Mouse (Mus musculus) intestine, embryonic 16.5 days (tissue): Measurements from ENCODE around the gene Tlcd2. TPM values are rescaled to one million over a fixed set of nuclear protein-coding genes. Genes with fewer than 3 reads are reported as not detected.

Experiments
- ATAC-seq: fragments of 200-750 bp; cut with Nextera tagmentation; 2 replicates; pipeline ENCODE4 v1.8.0; 2017; ENCODE audit warnings: moderate TSS enrichment, moderate library complexity
- H3K27ac ChIP-seq: fragments of 300-500 bp; sonication (generic); 2 replicates; pipeline ENCODE4 v1.5.1; 2014; ENCODE audit warnings: mild to moderate bottlenecking, low read length
- H3K27me3 ChIP-seq: fragments of 300-500 bp; sonication (generic); replicated peaks from 2 replicates; pipeline ENCODE4 v1.6.1; 2014; ENCODE audit warnings: low read length, control low read depth, mixed read lengths; ENCODE audit not compliant: control insufficient read depth, insufficient read depth
- H3K36me3 ChIP-seq: fragments of 300-500 bp; sonication (generic); 2 replicates; pipeline ENCODE4 v1.6.1; 2014; ENCODE audit warnings: low read length, control low read depth; ENCODE audit not compliant: control insufficient read depth, insufficient read depth
- H3K4me1 ChIP-seq: fragments of 300-500 bp; sonication (generic); 2 replicates; pipeline ENCODE4 v1.6.1; 2014; ENCODE audit warnings: low read length, control low read depth, mixed read lengths; ENCODE audit not compliant: control insufficient read depth, insufficient read depth
- H3K4me2 ChIP-seq: fragments of 300-500 bp; sonication (generic); 2 replicates; pipeline ENCODE4 v1.6.1; 2014; ENCODE audit warnings: low read depth, low read length, control low read depth
- H3K4me3 ChIP-seq: fragments of 300-500 bp; sonication (generic); 2 replicates; pipeline ENCODE4 v1.5.1; 2014; ENCODE audit warnings: mild to moderate bottlenecking, low read length
- H3K9ac ChIP-seq: fragments of 300-500 bp; sonication (generic); 2 replicates; pipeline ENCODE4 v1.6.1; 2014; ENCODE audit warnings: low read depth, low read length
- H3K9me3 ChIP-seq: fragments of 300-500 bp; sonication (generic); 2 replicates; pipeline ENCODE4 v1.6.1; 2016; ENCODE audit warnings: low read length, control low read depth; ENCODE audit not compliant: control insufficient read depth
- WGBS: fragments of 180-500 bp; shearing (Covaris S2); extraction: QIAGEN DNeasy Blood & Tissue Kit; methylation state at CpG from one replicate; pipeline ENCODE4 v1.1.7; 2014; 5-methylcytosine and 5-hydroxymethylcytosine counted together
- polyA plus RNA-seq: library from polyadenylated mRNA; unstranded; fragments of >200 nt; fragmentation: Nextera tagmentation; extraction: Ambion mirVana; gene quantifications from 2 replicates; pipeline ENCODE4 v1.2.1, GENCODE M21; 2015

Tlcd2 gene
- polyA plus RNA-seq, 1 experiment from 2014 or later: 19.6 TPM

DNA sequence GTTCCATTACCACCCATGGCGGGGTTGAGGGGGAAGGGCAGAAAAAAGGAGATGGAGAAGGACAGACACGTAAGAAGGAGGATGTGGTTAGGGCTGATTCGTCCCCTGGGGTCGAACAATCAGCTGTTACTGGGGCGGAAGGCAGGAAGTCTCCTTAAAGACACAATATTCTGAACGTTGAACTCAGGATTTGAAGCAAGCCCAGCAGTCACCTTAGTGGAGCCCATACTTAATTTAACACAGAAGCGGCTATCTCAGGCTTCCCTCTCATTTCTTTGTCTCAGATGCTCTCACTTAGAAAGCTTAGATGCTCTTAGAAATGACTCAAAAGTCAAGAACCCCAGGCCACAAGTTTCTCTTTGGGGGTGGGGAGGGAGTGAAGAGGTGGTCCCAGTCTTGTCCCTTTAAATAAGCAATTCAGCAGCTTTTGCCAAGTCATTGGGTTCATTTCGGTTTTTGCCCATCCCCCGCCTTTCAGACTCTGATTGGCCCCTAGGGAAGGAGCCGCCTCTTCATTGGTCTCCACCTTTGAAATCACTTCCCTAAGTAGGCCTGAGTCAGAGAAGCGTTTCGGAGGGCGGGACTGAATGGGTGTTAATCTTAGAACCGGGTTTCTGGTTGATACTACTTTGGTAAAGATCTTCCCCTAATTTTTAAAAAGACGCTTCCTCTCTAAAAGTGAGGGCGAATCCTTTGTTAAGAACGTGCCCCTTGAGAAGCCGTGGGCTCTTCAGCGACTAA is 1.2 kb upstream of the Tlcd2 start:
- H3K4me1 ChIP-seq: peaks cover 26% of the 10 kb centered on the region
- 4% methylated on average over 19 of the region's 19 CpGs for WGBS
- peak overlapping the region; percentile 68 for H3K9ac ChIP-seq
- peak; percentile 47 for ATAC-seq
- peak overlapping the region; percentile 86 for H3K4me2 ChIP-seq
- peaks cover 1% of the 10 kb centered on the region; the same call in 1 of the 2 replicates for H3K36me3 ChIP-seq
- no peaks in the 10 kb centered on the region for H3K9me3 ChIP-seq
- peak overlapping the region; percentile 51 for H3K4me3 ChIP-seq
- no peaks in the 10 kb centered on the region for H3K27me3 ChIP-seq
- peak overlapping the region; percentile 98 for H3K27ac ChIP-seq

DNA sequence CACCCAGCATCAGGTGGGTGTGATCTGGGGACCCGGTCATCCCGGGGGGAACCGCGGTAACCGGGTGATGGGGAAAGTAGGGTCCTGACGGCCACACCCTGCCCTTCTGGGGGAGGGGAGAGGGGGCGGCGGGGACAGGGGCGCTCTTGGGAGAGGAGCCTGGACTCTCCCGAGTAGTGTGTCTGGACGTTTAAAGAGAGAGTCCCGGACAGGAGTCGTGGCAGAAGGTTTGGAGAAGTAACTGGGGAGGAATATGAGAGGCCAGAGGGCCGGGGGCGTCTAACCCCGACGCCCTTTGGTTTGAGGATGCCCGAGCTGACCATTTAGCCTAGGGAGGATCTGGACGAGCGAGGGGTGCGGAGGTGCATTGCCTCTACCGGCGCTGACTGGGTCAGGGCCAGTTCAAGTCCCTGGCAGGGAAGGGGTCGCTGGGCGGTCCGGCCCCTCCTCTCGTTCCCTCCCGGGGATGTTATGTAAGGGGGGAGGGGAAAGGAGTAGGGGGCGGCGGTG is 283 bp downstream of the Tlcd2 start:
- Histone ChIP-seq H3K36me3 (peaks cover 3% of the 10 kb centered on the region; the same call in 1 of the 2 replicates), H3K4me3 (peak overlapping the region; percentile 73), H3K9me3 (no peaks in the 10 kb centered on the region), H3K27me3 (no peaks in the 10 kb centered on the region), H3K4me1 (peaks cover 25% of the 10 kb centered on the region), H3K27ac (peak overlapping the region; percentile 93), H3K9ac (peak overlapping the region; percentile 72), H3K4me2 (peak overlapping the region; percentile 60)
- WGBS: under 1% methylated on average over 30 of the region's 30 CpGs
- peak; percentile 17; the same call in 1 of the 2 replicates for ATAC-seq

- H3K9ac ChIP-seq: peak overlapping the region; percentile 72
- H3K27me3 ChIP-seq: no peaks in the 10 kb centered on the region
- H3K36me3 ChIP-seq: peaks cover 3% of the 10 kb centered on the region; the same call in 1 of the 2 replicates
- peak overlapping the region; percentile 73 for H3K4me3 ChIP-seq
- H3K4me1 ChIP-seq: peaks cover 26% of the 10 kb centered on the region
- H3K27ac ChIP-seq: peak overlapping the region; percentile 93
- peak; percentile 41 for ATAC-seq
- H3K4me2 ChIP-seq: peak overlapping the region; percentile 60
- no peaks in the 10 kb centered on the region for H3K9me3 ChIP-seq
- WGBS: 3% methylated on average over 16 of the region's 16 CpGs
These were observed 803 bp downstream of the Tlcd2 start for GRCm38 (mm10) chr11:75462253-75462783.

- peak; percentile 67 for ATAC-seq
- no peaks in the 10 kb centered on the region for H3K27me3 ChIP-seq
- WGBS: 1% methylated on average over 9 of the region's 9 CpGs
- peak overlapping the region; percentile 72 for H3K9ac ChIP-seq
- peak overlapping the region; percentile 60 for H3K4me2 ChIP-seq
- no peaks in the 10 kb centered on the region for H3K9me3 ChIP-seq
- peaks cover 3% of the 10 kb centered on the region; the same call in 1 of the 2 replicates for H3K36me3 ChIP-seq
- peaks cover 31% of the 10 kb centered on the region for H3K4me1 ChIP-seq
- H3K4me3 ChIP-seq: peak overlapping the region; percentile 73
- H3K27ac ChIP-seq: peak overlapping the region; percentile 93
These were observed 1.4 kb downstream of the Tlcd2 start for GRCm38 (mm10) chr11:75462865-75463336.

DNA sequence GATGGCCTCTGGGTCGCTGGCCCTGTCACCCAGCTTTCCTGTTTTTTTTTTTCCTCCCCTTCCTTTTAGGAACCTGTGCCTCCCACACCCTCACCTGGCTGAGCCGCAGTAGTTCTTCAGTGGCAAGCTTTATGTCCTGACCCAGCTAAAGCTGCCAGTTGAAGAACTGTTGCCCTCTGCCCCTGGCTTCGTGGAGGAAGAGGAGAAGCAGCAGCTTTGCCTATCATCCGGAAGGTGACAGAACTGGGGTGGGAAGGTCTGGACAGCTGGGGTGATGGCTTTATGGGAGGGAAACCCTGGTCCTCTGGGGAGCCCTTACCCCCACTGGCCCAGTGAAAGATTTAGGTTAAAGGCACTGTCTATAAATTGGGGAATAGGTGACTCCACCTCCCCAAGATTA is 2.1 kb downstream of the Tlcd2 start:
- Histone ChIP-seq H3K36me3 (peaks cover 3% of the 10 kb centered on the region; the same call in 1 of the 2 replicates), H3K27ac (peak overlapping the region; percentile 49; the same call in 1 of the 2 replicates), H3K4me3 (peak overlapping the region; percentile 73), H3K4me2 (peak overlapping the region; percentile 60), H3K9ac (no peak overlapping the region), H3K4me1 (peaks cover 35% of the 10 kb centered on the region), H3K27me3 (no peaks in the 10 kb centered on the region), H3K9me3 (no peaks in the 10 kb centered on the region)
- WGBS: 63% methylated on average over 4 of the region's 4 CpGs
- ATAC-seq: no peak

DNA sequence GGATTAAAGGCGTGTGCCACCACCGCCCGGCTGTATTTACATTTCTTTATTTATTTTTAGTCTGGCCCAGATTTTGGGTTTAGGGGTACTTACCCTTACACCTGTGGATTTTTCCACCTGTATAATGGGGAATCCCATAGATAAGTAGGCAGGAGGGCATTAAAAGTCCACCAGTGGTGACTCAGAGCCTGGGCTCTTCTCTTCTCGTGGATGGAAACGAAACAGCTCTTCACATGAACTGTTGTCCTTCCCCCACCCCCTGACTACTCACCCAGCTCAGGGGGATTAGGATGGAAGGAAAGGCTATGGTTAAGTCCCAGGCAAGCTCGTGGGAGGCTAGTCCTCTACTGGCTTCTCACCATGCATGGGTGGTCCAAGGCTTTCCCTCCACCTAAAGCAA is 2.9 kb downstream of the Tlcd2 start:
- Histone ChIP-seq H3K4me2 (no peak overlapping the region), H3K9me3 (no peaks in the 10 kb centered on the region), H3K4me3 (no peak overlapping the region), H3K27me3 (no peaks in the 10 kb centered on the region), H3K27ac (no peak overlapping the region), H3K36me3 (peaks cover 3% of the 10 kb centered on the region; the same call in 1 of the 2 replicates), H3K4me1 (peaks cover 36% of the 10 kb centered on the region), H3K9ac (no peak overlapping the region)
- WGBS: 88% methylated on average over 6 of the region's 6 CpGs
- ATAC-seq: no peak

DNA sequence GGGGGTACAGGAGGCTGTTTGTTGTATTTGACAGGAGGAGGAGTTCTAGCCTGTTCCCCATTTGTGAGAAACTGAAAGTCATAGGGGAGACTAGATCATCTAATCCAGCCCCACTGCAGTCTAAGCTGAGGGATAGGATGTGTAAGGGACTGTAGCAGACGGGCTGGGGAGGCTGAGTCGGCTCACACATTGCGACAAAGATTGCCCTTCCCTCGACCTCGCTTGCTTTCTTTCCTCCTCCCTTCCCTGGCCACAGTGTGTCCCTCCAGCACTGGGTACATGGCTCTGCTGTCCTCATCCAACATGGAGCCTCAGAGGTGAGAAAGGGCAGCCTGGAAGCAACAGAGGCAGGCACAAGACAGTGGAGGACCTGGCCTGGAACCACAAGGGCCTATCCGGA is 3.5 kb downstream of the Tlcd2 start:
- Histone ChIP-seq H3K4me1 (peaks cover 31% of the 10 kb centered on the region), H3K36me3 (peaks cover 3% of the 10 kb centered on the region; the same call in 1 of the 2 replicates), H3K4me3 (no peak overlapping the region), H3K27ac (no peak overlapping the region), H3K27me3 (no peaks in the 10 kb centered on the region), H3K4me2 (no peak overlapping the region), H3K9me3 (no peaks in the 10 kb centered on the region), H3K9ac (no peak overlapping the region)
- WGBS: 87% methylated on average over 6 of the region's 6 CpGs
- no peak for ATAC-seq

DNA sequence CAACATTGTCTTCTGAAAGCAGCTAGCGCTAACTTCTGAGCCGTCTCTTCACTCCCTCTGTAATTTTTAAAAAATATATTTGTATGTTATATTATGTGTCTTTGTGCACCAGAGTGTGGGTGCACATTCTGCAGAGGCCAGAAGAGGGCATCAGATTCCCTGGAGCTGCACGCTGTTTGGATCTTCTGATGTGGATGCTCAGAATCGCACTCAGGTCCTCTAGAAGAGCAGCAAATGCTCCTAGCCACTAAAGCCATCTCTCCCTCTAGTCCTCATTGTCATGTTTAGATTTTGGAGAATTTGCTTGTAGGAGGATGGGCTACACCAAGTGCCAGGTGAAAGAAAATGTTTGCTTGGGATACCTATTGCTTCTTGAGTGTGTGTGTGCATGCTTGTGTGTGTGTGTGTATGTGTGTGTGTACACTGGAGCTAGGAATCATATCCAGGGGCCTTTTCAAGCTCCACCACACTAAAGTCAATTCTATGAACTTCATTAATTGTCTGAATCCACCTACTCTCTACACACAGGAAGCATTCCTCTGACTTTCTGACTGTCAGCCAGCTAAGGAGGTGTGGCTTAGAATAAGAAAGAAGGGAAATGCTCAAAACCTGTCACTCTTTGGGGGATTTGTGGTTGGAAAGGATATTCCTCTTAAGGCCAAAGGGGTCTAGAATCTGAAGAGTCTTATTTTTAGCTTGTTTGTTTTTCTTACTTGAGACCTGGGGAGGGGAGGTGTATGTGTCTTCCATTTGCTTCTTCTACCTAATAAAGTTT is 5.4 kb downstream of the Tlcd2 start:
- Histone ChIP-seq H3K27me3 (no peaks in the 10 kb centered on the region), H3K36me3 (peaks cover 3% of the 10 kb centered on the region; the same call in 1 of the 2 replicates), H3K4me1 (peaks cover 29% of the 10 kb centered on the region), H3K9ac (no peak overlapping the region), H3K9me3 (no peaks in the 10 kb centered on the region), H3K27ac (no peak overlapping the region), H3K4me3 (no peak overlapping the region), H3K4me2 (no peak overlapping the region)
- WGBS: 97% methylated on average over 4 of the region's 4 CpGs
- ATAC-seq: no peak
